Mouse (Mus musculus) lung, embryonic 16.5 days (tissue): ENCODE results near the gene Chrnb4. TPM values are rescaled to one million over a fixed set of nuclear protein-coding genes. Genes with fewer than 3 reads are reported as not detected.

ENCODE experiments used
- ATAC-seq: fragments of 200-750 bp; cut with Nextera tagmentation; 2 replicates; pipeline ENCODE4 v1.8.0; 2017; ENCODE audit warnings: low read depth, mild to moderate bottlenecking, moderate library complexity
- H3K27ac ChIP-seq: fragments of 300-500 bp; sonication (generic); 2 replicates; pipeline ENCODE4 v1.5.1; 2014; ENCODE audit warnings: mild to moderate bottlenecking, control low read depth, low read length
- H3K27me3 ChIP-seq: fragments of 300-500 bp; sonication (generic); 2 replicates; pipeline ENCODE4 v1.6.1; 2014; ENCODE audit warnings: low read depth, low read length, mixed read lengths; ENCODE audit not compliant: control insufficient read depth, insufficient read depth
- H3K36me3 ChIP-seq: fragments of 300-500 bp; sonication (generic); 2 replicates; pipeline ENCODE4 v1.6.1; 2014; ENCODE audit warnings: low read length; ENCODE audit not compliant: control insufficient read depth, insufficient read depth
- H3K4me1 ChIP-seq: fragments of 300-500 bp; sonication (generic); replicated peaks from 2 replicates; pipeline ENCODE4 v1.6.1; 2014; ENCODE audit warnings: low read length, mixed read lengths; ENCODE audit not compliant: control insufficient read depth, insufficient read depth
- H3K4me2 ChIP-seq: fragments of 300-500 bp; sonication (generic); 2 replicates; pipeline ENCODE4 v1.6.1; 2014; ENCODE audit warnings: low read depth, low read length, control low read depth
- H3K4me3 ChIP-seq: fragments of 300-500 bp; sonication (generic); 2 replicates; pipeline ENCODE4 v1.5.1; 2014; ENCODE audit warnings: mild to moderate bottlenecking, low read length, control low read depth
- H3K9ac ChIP-seq: fragments of 300-500 bp; sonication (generic); 2 replicates; pipeline ENCODE4 v1.6.1; 2014; ENCODE audit warnings: low read length, control low read depth
- H3K9me3 ChIP-seq: fragments of 300-500 bp; sonication (generic); 2 replicates; pipeline ENCODE4 v1.6.1; 2016; ENCODE audit warnings: low read length; ENCODE audit not compliant: control insufficient read depth
- WGBS: fragments of 180-500 bp; shearing (Covaris S2); extraction: QIAGEN DNeasy Blood & Tissue Kit; methylation state at CpG from one replicate; pipeline ENCODE4 v1.1.7; 2014; 5-methylcytosine and 5-hydroxymethylcytosine counted together
- polyA plus RNA-seq: library from polyadenylated mRNA; unstranded; fragments of >200 nt; fragmentation: Nextera tagmentation; extraction: Ambion mirVana; gene quantifications from 2 replicates; pipeline ENCODE4 v1.2.1, GENCODE M21; 2015

Chrnb4 gene
- polyA plus RNA-seq, 1 experiment from 2014 or later = 0.31 TPM

GRCm38 (mm10) chr9:55026275-55026663 lies 22.3 kb downstream of the Chrnb4 start, which contains the start of gene Chrna3:
Gene Chrna3 (minus strand): TSS chr9:55026562.
- WGBS = 2% methylated on average over 39 of the region's 39 CpGs
- Histone ChIP-seq H3K36me3 (no peaks in the 10 kb centered on the region), H3K27me3 (peaks cover 36% of the 10 kb centered on the region), H3K4me1 (peaks cover 6% of the 10 kb centered on the region), H3K4me3 (peak within 1 kb of the TSS; percentile 18), H3K27ac (no peak within 1 kb of the TSS), H3K9ac (no peak within 1 kb of the TSS), H3K4me2 (peak within 1 kb of the TSS; percentile 41), H3K9me3 (no peaks in the 10 kb centered on the region)
- 0 out of 2 replicates have a peak, but pooled peaks have one; percentile 45 for ATAC-seq

- no peaks in the 10 kb centered on the region for H3K9me3 ChIP-seq
- H3K27ac ChIP-seq = no peak overlapping the region
- H3K36me3 ChIP-seq = no peaks in the 10 kb centered on the region
- peaks cover 6% of the 10 kb centered on the region for H3K4me1 ChIP-seq
- H3K4me3 ChIP-seq = peak overlapping the region; percentile 18
- H3K4me2 ChIP-seq = peak overlapping the region; percentile 41
- ATAC-seq = no peak
- WGBS = 10% methylated on average over 38 of the region's 38 CpGs
- no peak overlapping the region for H3K9ac ChIP-seq
- peaks cover 36% of the 10 kb centered on the region for H3K27me3 ChIP-seq
These were observed 22.9 kb downstream of the Chrnb4 start for GRCm38 (mm10) chr9:55025534-55026274.

GRCm38 (mm10) chr9:55023902-55024583 lies 24.5 kb downstream of the Chrnb4 start:
- Histone ChIP-seq H3K9me3 (no peaks in the 10 kb centered on the region), H3K4me1 (peaks cover 6% of the 10 kb centered on the region), H3K27me3 (peaks cover 36% of the 10 kb centered on the region), H3K36me3 (no peaks in the 10 kb centered on the region), H3K27ac (no peak overlapping the region), H3K9ac (no peak overlapping the region), H3K4me2 (no peak overlapping the region), H3K4me3 (no peak overlapping the region)
- no peak for ATAC-seq
- WGBS = 43% methylated on average over 13 of the region's 13 CpGs

GRCm38 (mm10) chr9:55023326-55023725 lies 25.3 kb downstream of the Chrnb4 start:
- no peak overlapping the region for H3K9ac ChIP-seq
- H3K4me3 ChIP-seq = no peak overlapping the region
- H3K36me3 ChIP-seq = no peaks in the 10 kb centered on the region
- ATAC-seq = no peak
- no peaks in the 10 kb centered on the region for H3K9me3 ChIP-seq
- no peak overlapping the region for H3K4me2 ChIP-seq
- H3K27ac ChIP-seq = no peak overlapping the region
- peaks cover 6% of the 10 kb centered on the region for H3K4me1 ChIP-seq
- H3K27me3 ChIP-seq = peaks cover 36% of the 10 kb centered on the region
- 73% methylated on average over 5 of the region's 5 CpGs for WGBS

- Histone ChIP-seq H3K4me2 (no peak overlapping the region), H3K9ac (no peak overlapping the region), H3K27ac (no peak overlapping the region), H3K27me3 (no peaks in the 10 kb centered on the region), H3K4me3 (no peak overlapping the region), H3K36me3 (no peaks in the 10 kb centered on the region), H3K4me1 (no peaks in the 10 kb centered on the region), H3K9me3 (no peaks in the 10 kb centered on the region)
- no peak for ATAC-seq
- 64% methylated on average over 3 of the region's 3 CpGs for WGBS
These were observed 31.7 kb downstream of the Chrnb4 start for GRCm38 (mm10) chr9:55016926-55017325.

GRCm38 (mm10) chr9:55010588-55011350 lies 37.8 kb downstream of the Chrnb4 start:
- Histone ChIP-seq H3K36me3 (no peaks in the 10 kb centered on the region), H3K27me3 (no peaks in the 10 kb centered on the region), H3K4me1 (no peaks in the 10 kb centered on the region), H3K9me3 (no peaks in the 10 kb centered on the region), H3K4me3 (no peak overlapping the region), H3K9ac (no peak overlapping the region), H3K27ac (no peak overlapping the region), H3K4me2 (no peak overlapping the region)
- WGBS = 29% methylated on average over 6 of the region's 6 CpGs
- no peak for ATAC-seq

- Histone ChIP-seq H3K4me2 (no peak overlapping the region), H3K27me3 (no peaks in the 10 kb centered on the region), H3K4me1 (no peaks in the 10 kb centered on the region), H3K9me3 (no peaks in the 10 kb centered on the region), H3K4me3 (no peak overlapping the region), H3K36me3 (no peaks in the 10 kb centered on the region), H3K9ac (no peak overlapping the region), H3K27ac (no peak overlapping the region)
- WGBS = 58% methylated on average over 2 of the region's 2 CpGs
- ATAC-seq = no peak
These were observed 38.9 kb downstream of the Chrnb4 start for GRCm38 (mm10) chr9:55009692-55010091.

GRCm38 (mm10) chr9:55003609-55004008 lies 45.0 kb downstream of the Chrnb4 start:
- Histone ChIP-seq H3K36me3 (no peaks in the 10 kb centered on the region), H3K27me3 (no peaks in the 10 kb centered on the region), H3K4me1 (no peaks in the 10 kb centered on the region), H3K27ac (no peak overlapping the region), H3K4me2 (no peak overlapping the region), H3K9me3 (no peaks in the 10 kb centered on the region), H3K4me3 (no peak overlapping the region), H3K9ac (no peak overlapping the region)
- no peak for ATAC-seq
- 54% methylated on average over 4 of the region's 4 CpGs for WGBS

- H3K4me1 ChIP-seq = no peaks in the 10 kb centered on the region
- no peaks in the 10 kb centered on the region for H3K36me3 ChIP-seq
- no peaks in the 10 kb centered on the region for H3K27me3 ChIP-seq
- no peak overlapping the region for H3K9ac ChIP-seq
- no peak overlapping the region for H3K4me3 ChIP-seq
- 52% methylated on average over 3 of the region's 3 CpGs for WGBS
- ATAC-seq = no peak
- H3K9me3 ChIP-seq = no peaks in the 10 kb centered on the region
- H3K4me2 ChIP-seq = no peak overlapping the region
- no peak overlapping the region for H3K27ac ChIP-seq
These were observed 52.9 kb downstream of the Chrnb4 start for GRCm38 (mm10) chr9:54995645-54996044.
